Mouse (Mus musculus) lung, adult 2 months (tissue): ENCODE measurements around the gene Hist1h4d. TPM values are rescaled to one million over a fixed set of nuclear protein-coding genes. Genes with fewer than 3 reads are reported as not detected.
"Not testable (repeated sequence)": the region's sequence is repeated elsewhere in the genome, so short reads cannot be mapped to it uniquely, and the experiment has no call there.

ENCODE experiments used
- DNase-seq: peaks from one replicate; pipeline ENCODE4 v3.0.0; 2022
- H3K4me1 ChIP-seq: fragments of 200-500 bp; 2 replicates; pipeline ENCODE4 v1.6.1; 2011; ENCODE audit warnings: low read length; ENCODE audit not compliant: control insufficient read depth, insufficient read depth
- H3K4me3 ChIP-seq: fragments of 200-500 bp; replicated peaks from 2 replicates; pipeline ENCODE3; 2011; ENCODE audit warnings: low read depth, mild to moderate bottlenecking, control low read depth, low read length; ENCODE audit errors: extremely low read depth
- CTCF ChIP-seq: fragments of 200-500 bp; IDR thresholded peaks from 2 replicates; pipeline ENCODE4 v1.5.1; 2011; ENCODE audit warnings: mild to moderate bottlenecking, low read length, control low read depth; ENCODE audit not compliant: insufficient read depth
- POLR2A ChIP-seq: fragments of 200-500 bp; IDR thresholded peaks from 2 replicates; pipeline ENCODE4 v1.6.1; 2011; ENCODE audit warnings: low read depth, mild to moderate bottlenecking, control low read depth, low read length, borderline replicate concordance; ENCODE audit errors: extremely low read depth
- WGBS: fragments of 180-500 bp; shearing (Covaris S2); methylation state at CpG from one replicate; pipeline ENCODE4 v1.1.7; 2018; 5-methylcytosine and 5-hydroxymethylcytosine counted together
- polyA plus RNA-seq: library from polyadenylated mRNA; depleted of rRNA; stranded (reverse); fragments of >200 nt; gene quantifications from 2 replicates; pipeline ENCODE4 v1.2.3, GENCODE M21; 2012

Hist1h4d gene
- polyA plus RNA-seq, 1 experiment = 9.0 TPM

DNA sequence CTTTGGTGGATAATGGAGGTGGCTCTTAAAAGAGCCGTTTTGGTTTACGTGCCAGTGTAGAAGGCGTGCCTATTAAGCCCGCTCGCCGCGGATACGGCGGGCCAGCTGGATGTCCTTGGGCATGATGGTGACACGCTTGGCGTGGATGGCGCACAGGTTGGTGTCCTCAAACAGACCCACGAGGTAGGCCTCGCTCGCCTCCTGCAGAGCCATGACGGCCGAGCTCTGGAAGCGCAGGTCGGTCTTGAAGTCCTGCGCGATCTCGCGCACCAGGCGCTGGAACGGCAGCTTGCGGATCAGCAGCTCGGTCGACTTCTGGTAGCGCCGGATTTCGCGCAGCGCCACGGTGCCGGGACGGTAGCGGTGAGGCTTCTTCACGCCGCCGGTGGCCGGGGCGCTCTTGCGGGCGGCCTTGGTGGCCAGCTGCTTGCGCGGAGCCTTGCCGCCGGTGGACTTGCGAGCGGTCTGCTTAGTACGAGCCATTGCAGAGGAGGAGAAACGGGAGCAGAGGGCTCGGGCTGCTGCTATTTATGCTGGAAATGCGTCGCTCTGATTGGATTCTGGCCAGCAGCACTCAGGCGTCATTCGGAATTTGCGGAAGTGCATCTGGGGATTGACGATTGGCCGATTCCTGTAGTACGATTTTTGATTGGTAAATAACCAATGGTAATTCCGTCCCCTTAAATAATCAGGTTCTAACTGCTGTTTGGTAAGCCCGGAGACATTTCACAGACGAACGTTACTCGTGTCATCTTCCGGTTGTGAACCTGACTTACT lies 19.3 kb upstream of the Hist1h4d start, which contains the start of gene Hist1h3e:
TSS of gene Hist1h3e (minus strand) at position 487 of the 777 bp plus-strand sequence.
- peak; percentile 90 for DNase-seq
- under 1% methylated on average over 56 of the region's 67 CpGs for WGBS
- H3K4me3 ChIP-seq = peak within 1 kb of the TSS; percentile 65
- TF ChIP-seq POLR2A = peak; percentile 95
- not testable (repeated sequence) for H3K4me1 ChIP-seq

DNA sequence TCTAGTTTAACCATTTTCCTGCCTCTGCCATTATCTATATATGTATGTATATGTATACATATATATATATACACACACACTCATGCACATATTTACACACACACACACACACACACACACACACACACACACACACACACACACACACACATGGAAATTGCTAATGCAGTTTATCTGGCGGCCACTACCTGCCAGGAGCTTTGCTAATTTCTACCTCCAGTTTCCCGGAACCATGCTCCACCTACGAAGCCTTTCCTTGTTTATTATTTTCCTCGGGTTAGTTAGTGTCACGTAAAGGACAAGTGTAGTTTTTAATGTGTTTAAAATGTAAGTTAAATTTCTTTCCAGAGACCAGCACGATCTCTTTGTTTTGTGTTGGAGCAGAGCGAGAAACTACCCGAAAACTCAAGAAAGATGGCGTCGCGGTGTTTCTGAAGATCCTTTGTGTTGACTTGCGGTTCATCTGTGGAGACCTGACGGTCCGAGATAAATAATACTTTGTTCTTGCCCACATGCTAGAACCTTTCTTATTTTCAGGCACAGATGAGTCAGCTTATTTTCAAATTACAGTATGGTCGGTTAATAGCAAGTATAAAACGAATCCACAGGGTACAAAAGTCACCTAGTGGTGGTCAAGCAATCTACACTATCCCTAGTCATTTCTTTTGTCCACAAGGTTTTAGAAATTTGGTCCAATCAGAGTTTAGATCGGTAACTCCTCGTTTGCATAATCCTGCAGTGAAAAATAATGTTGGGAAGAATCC lies 18.5 kb upstream of the Hist1h4d start:
- no peaks in the 10 kb centered on the region; the same call in 1 of the 2 replicates for H3K4me1 ChIP-seq
- H3K4me3 ChIP-seq = peak overlapping the region; percentile 65
- TF ChIP-seq POLR2A (peak; percentile 26; the same call in 1 of the 2 replicates), CTCF (peak; percentile 19; the same call in 1 of the 2 replicates)
- WGBS = 2% methylated on average over 18 of the region's 18 CpGs
- no peak for DNase-seq

DNA sequence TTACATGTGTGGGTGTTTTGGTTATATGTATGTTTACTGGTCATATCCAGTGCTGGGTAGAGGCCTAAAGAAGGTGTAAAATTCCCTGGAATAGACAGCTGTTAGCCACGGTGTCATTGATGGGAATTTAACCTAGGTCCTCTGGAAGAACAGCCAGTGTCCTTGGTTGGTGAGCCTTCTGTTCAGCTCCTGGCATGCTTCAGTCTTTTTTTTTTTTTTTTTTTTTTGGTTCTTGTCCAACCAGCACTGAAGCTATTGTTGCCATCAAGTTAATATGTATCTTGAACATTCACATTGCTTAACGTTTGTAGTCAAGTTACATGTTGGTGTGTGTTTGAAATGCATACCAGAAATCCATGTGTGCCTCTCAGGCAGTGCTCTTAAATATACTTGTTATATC lies 16.9 kb upstream of the Hist1h4d start:
- Histone ChIP-seq H3K4me3 (no peak overlapping the region), H3K4me1 (no peaks in the 10 kb centered on the region; the same call in 1 of the 2 replicates)
- WGBS = 74% methylated on average over 2 of the region's 2 CpGs
- DNase-seq = no peak
- no peak for TF ChIP-seq POLR2A
- no peak for TF ChIP-seq CTCF

DNA sequence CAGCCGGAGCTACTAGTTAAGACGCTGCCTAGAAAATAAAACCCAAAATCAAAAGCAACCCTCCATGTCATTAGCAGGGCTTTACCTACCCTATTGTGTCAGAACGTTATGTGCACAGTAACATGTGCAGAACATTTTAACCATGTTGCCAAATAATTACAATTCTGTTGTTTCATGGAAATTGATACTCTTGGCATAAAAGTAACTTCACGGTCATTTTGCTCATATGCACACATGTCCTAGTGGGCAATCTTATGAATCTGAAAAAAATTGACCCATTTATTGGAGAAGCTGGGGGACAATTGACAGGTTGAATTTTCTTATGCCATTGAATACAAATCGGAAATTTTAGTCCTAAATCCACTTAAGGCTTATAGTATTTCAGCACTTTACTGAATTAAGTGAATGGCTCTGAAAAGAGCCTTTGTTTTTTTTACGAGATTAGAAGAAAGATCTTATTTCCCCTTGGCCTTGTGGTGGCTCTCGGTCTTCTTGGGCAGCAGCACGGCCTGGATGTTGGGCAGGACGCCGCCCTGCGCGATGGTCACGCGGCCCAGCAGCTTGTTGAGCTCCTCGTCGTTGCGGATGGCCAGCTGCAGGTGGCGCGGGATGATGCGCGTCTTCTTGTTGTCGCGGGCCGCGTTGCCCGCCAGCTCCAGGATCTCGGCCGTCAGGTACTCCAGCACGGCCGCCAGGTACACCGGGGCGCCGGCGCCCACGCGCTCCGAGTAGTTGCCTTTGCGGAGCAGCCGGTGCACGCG lies 11.0 kb upstream of the Hist1h4d start:
- not testable (repeated sequence) for H3K4me3 ChIP-seq, H3K4me1 ChIP-seq, DNase-seq
- WGBS = 1% methylated on average over 29 of the region's 41 CpGs

DNA sequence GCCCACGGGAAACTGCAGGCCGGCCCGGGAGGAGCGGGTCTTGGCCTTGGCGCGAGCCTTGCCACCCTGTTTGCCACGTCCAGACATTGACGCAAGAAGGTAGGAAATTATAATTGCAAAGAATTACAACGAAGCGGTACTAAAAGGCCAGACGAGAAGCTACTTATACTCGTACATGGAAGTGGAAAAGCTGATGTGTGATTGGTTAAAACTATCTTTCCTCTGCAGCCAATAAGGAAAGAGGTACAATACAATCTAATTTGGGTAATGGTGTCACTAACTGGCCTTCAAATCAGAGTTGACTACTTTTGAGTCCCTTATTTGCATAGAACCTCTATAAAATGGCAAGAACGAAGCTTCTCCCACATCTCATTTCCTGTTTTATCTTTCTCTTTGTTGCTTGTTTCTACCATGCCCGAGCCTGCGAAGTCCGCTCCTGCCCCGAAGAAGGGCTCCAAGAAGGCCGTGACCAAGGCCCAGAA lies 10.3 kb upstream of the Hist1h4d start, which contains the start of the genes Hist1h2ae and Hist1h2bg:
TSS of gene Hist1h2ae (minus strand) at position 199 of the 482 bp plus-strand sequence.
TSS of gene Hist1h2bg (plus strand) at position 375 of the 482 bp plus-strand sequence.
- H3K4me1 ChIP-seq = no peaks in the 10 kb centered on the region; the same call in 1 of the 2 replicates
- peak within 1 kb of the TSS; percentile 80 for H3K4me3 ChIP-seq
- DNase-seq = peak; percentile 73
- TF ChIP-seq POLR2A (peak; percentile 56; the same call in 1 of the 2 replicates), CTCF (no peak)
- WGBS = under 1% methylated on average over 18 of the region's 18 CpGs

DNA sequence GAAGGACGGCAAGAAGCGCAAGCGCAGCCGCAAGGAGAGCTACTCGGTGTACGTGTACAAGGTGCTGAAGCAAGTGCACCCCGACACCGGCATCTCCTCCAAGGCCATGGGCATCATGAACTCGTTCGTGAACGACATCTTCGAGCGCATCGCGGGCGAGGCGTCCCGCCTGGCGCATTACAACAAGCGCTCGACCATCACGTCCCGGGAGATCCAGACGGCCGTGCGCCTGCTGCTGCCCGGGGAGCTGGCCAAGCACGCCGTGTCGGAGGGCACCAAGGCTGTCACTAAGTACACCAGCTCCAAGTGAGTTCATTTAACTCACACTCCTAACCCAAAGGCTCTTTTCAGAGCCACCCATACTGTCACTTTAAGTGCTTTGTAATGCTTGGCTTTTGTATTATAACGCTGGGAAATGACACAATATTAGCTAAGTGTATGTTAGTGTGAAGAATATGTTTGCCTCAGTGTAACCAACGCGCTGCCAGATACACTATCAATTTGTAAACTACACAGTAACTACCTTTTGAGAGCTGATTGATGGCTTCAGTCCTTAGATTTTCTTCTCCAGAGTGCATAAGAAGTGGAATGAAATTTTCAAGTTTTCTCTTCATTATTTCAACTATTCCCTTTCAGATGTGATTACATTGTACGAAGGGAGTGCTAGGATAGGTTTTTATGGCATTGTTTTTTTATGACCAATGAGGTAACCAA lies 9.7 kb upstream of the Hist1h4d start:
- H3K4me3 ChIP-seq = peak overlapping the region; percentile 80
- DNase-seq, H3K4me1 ChIP-seq: not testable (repeated sequence)
- WGBS = under 1% methylated on average over 19 of the region's 34 CpGs

DNA sequence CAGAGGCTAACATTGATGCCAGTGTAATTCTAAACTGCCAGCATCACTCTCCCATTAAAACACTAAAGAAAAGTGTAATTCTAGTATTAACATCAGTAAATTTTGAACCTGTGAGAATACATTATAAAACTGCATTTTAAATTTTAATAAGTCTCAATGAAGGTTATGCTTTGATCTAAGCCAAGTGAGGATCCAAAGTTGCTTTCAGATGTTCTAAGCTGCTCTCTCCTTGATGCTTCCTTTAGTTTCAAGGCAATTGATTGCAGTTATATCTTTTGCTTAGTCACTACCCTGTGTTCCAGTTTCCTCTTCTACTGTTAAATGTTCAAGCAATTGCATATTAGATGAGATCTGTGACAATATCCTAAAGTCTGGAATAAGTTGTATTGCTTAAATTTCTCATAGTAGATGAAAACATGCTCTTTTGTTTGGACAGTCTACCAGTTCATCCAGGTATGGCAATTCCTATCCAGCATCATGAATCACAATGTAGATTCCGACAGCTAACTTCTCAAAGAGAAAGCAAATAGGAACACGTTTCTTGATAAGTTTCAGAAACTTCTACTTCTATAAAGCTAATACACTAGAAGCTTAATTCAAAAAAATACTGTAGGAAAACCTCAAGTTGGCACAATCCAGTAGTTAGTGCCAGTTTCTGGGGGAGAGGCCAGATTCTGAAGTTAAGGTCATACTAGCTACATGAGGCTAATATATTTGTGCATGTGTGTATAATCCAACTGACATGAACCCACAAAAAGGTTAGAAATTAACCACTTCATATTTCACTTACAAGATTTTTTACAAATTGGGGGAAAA lies 9.0 kb upstream of the Hist1h4d start:
- no peak for DNase-seq
- Histone ChIP-seq H3K4me3 (peak overlapping the region; percentile 28), H3K4me1 (no peaks in the 10 kb centered on the region; the same call in 1 of the 2 replicates)
- TF ChIP-seq POLR2A (no peak), CTCF (no peak)
- WGBS = 26% methylated on average over 2 of the region's 2 CpGs

DNA sequence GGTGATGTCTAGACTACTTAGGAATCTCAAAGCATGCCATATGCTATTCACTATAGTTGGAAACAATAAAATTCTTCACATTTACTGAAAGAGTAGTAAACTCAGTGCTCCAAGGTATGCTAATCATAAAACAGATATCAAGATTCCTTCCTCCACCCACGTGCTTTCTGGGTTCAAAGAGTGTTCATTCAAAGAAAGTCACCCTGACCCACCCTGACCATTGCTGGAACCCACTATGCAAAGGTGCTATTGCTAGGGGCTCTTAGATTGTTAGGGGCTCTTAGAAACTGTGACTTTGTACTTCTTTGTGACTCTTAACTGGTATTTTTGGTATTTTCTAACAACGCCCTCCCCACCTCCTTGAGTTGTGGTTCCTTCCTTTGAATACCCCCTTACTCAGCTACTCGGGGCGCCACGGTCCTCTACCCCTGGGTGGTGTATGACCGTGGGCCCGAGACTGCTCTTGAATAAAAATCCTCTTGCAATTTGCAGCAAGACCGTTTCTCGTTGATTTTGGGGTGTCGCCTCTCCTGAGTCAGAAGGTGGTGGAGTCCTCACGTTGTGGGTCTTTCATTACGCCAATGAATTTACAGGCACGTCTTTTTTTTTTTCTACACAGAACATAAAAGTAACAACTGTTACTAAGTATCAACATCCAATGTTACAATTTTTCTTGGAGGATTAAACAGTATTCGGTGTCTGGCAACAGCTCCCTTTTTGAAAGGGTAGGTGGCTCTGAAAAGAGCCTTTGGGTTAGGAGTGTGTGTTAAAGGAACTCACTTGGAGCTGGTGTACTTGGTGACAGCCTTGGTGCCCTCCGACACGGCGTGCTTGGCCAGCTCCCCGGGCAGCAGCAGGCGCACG lies 8.1 kb upstream of the Hist1h4d start:
- H3K4me1 ChIP-seq, DNase-seq, H3K4me3 ChIP-seq: not testable (repeated sequence)
- WGBS = 11% methylated on average over 20 of the region's 20 CpGs
